Mouse (Mus musculus): ENCODE measurements around the gene Zfp507. TPM values are rescaled to one million over a fixed set of nuclear protein-coding genes. Genes with fewer than 3 reads are reported as not detected.
A peak's percentile ranks its signal among the peaks of the same experiment; 100 is the strongest.

Gene Zfp507
- polyA plus RNA-seq (2012; rRNA removed) = 6.4 and 7.0 TPM in 2 replicates

GRCm38 (mm10) chr7:35802906-35803595, at the start of gene Zfp507:
TSS of gene Zfp507 (minus strand) at chr7:35803003.
- Histone ChIP-seq H3K27me3 (replicated peaks; ENCODE audit: control insufficient read depth, insufficient read depth, low read length) (no peaks in the 10 kb centered on the region), H3K27ac (ENCODE audit: insufficient read depth, low read depth, low read length) (peak within 1 kb of the TSS; percentile 69), H3K4me3 (ENCODE audit: insufficient read depth, low read depth, low read length) (peak within 1 kb of the TSS; percentile 96), H3K4me1 (ENCODE audit: control insufficient read depth, insufficient read depth, low read length) (0 out of 2 replicates have a peak, but pooled peaks cover 4% of the 10 kb centered on the region), H3K36me3 (ENCODE audit: control insufficient read depth, insufficient read depth, low read length) (peaks cover 7% of the 10 kb centered on the region)
- 20% methylated on average over 26 of the region's 26 CpGs for whole genome bisulfite sequencing
- no peak for TF ChIP-seq CTCF (conservative IDR thresholded peaks at IDR 0.05; ENCODE audit: insufficient read depth, insufficient read length, low read depth, low read length)
- TF ChIP-seq POLR2A (IDR thresholded peaks at IDR 0.05; ENCODE audit: low read depth, low read length) = no peak
- DNase-seq = peak; percentile 92

DNA sequence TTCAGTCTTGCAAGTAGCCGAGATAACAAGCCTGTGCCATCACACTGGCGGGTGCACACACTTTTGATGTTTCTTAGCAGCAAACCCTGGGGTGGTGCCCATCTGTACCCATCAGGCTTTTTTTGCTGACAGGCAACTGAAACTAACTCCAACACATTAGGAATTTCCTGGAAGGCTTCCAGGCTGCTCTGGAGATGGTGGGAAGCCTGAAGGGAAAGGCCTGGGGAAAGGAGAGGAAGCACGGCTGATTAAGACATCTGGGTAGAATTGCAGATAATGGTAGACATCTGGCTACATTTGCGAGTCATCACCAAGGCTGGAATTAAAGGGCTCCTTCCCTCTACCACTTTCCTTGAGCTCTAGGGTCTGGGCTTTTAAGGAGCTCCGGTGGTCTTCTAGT, 47.6 kb upstream of the Zfp507 start:
- no peak for DNase-seq
- Histone ChIP-seq H3K36me3 (ENCODE audit: control insufficient read depth, insufficient read depth, low read length) (no peaks in the 10 kb centered on the region), H3K27me3 (replicated peaks; ENCODE audit: control insufficient read depth, insufficient read depth, low read length) (no peaks in the 10 kb centered on the region), H3K4me3 (ENCODE audit: insufficient read depth, low read depth, low read length) (no peak overlapping the region), H3K27ac (ENCODE audit: insufficient read depth, low read depth, low read length) (no peak overlapping the region), H3K4me1 (ENCODE audit: control insufficient read depth, insufficient read depth, low read length) (no peaks in the 10 kb centered on the region)
- TF ChIP-seq CTCF (conservative IDR thresholded peaks at IDR 0.05; ENCODE audit: insufficient read depth, insufficient read length, low read depth, low read length) = no peak
- TF ChIP-seq POLR2A (IDR thresholded peaks at IDR 0.05; ENCODE audit: low read depth, low read length) = no peak
- WGBS = 71% methylated on average over 5 of the region's 5 CpGs

DNA sequence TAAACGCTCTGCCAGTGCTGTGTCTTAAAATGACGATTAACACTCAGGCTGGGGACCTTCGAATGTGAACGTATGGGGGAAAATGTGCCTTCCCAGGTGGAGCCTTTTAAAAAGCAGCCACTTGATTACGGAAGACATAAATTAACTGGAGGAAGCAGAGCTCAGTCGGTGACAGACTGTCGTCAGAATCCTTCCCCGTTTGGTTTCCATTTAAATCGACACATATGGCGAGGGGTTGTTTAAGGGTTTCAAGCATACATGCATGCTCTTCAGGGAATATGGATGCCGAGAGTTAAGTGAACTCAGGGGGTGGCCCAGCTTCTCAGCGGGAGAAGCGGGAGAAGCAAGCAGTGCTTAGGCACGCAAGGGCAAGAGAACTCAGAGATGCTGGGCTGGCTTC, 45.7 kb upstream of the Zfp507 start:
- Histone ChIP-seq H3K4me1 (ENCODE audit: control insufficient read depth, insufficient read depth, low read length) (no peaks in the 10 kb centered on the region), H3K36me3 (ENCODE audit: control insufficient read depth, insufficient read depth, low read length) (no peaks in the 10 kb centered on the region), H3K4me3 (ENCODE audit: insufficient read depth, low read depth, low read length) (no peak overlapping the region), H3K27ac (ENCODE audit: insufficient read depth, low read depth, low read length) (no peak overlapping the region), H3K27me3 (replicated peaks; ENCODE audit: control insufficient read depth, insufficient read depth, low read length) (no peaks in the 10 kb centered on the region)
- TF ChIP-seq POLR2A (IDR thresholded peaks at IDR 0.05; ENCODE audit: low read depth, low read length) = no peak
- WGBS = 30% methylated on average over 14 of the region's 14 CpGs
- no peak for DNase-seq

DNA sequence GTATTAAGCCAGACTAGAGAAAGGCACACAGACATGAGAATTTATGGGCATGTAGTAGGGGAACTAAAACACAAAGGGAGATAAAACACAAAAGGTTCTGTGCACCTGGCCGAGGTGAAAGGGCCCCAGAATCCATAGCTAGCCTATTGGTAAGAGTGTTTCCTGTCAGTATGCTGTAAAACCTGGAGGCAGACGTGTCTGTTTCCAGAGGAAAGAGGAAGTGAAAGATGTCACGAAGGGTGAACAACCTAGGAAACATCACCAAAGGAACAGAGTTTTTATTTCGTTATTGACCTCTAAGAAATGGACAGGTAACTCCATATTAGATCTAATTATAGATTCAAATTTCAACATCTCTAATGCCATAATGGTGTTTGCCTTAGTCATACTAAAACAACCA, 37.7 kb upstream of the Zfp507 start:
- Histone ChIP-seq H3K36me3 (ENCODE audit: control insufficient read depth, insufficient read depth, low read length) (no peaks in the 10 kb centered on the region), H3K4me3 (ENCODE audit: insufficient read depth, low read depth, low read length) (no peak overlapping the region), H3K4me1 (ENCODE audit: control insufficient read depth, insufficient read depth, low read length) (no peaks in the 10 kb centered on the region), H3K27me3 (replicated peaks; ENCODE audit: control insufficient read depth, insufficient read depth, low read length) (no peaks in the 10 kb centered on the region), H3K27ac (ENCODE audit: insufficient read depth, low read depth, low read length) (no peak overlapping the region)
- WGBS = 65% methylated on average over 4 of the region's 4 CpGs
- no peak for DNase-seq
- no peak for TF ChIP-seq POLR2A (IDR thresholded peaks at IDR 0.05; ENCODE audit: low read depth, low read length)
- TF ChIP-seq CTCF (conservative IDR thresholded peaks at IDR 0.05; ENCODE audit: insufficient read depth, insufficient read length, low read depth, low read length) = no peak

- no peak overlapping the region for H3K4me3 ChIP-seq (ENCODE audit: insufficient read depth, low read depth, low read length)
- no peaks in the 10 kb centered on the region for H3K27me3 ChIP-seq (replicated peaks; ENCODE audit: control insufficient read depth, insufficient read depth, low read length)
- no peak overlapping the region for H3K27ac ChIP-seq (ENCODE audit: insufficient read depth, low read depth, low read length)
- 50% methylated on average over 19 of the region's 19 CpGs for WGBS
- TF ChIP-seq POLR2A (IDR thresholded peaks at IDR 0.05; ENCODE audit: low read depth, low read length) (no peak), CTCF (conservative IDR thresholded peaks at IDR 0.05; ENCODE audit: insufficient read depth, insufficient read length, low read depth, low read length) (no peak)
- H3K36me3 ChIP-seq (ENCODE audit: control insufficient read depth, insufficient read depth, low read length) = no peaks in the 10 kb centered on the region
- DNase-seq = peak; percentile 56
- H3K4me1 ChIP-seq (ENCODE audit: control insufficient read depth, insufficient read depth, low read length) = no peaks in the 10 kb centered on the region
These were observed 34.0 kb upstream of the Zfp507 start for GRCm38 (mm10) chr7:35836851-35837250.

GRCm38 (mm10) chr7:35836415-35836814, 33.6 kb upstream of the Zfp507 start:
- H3K4me1 ChIP-seq (ENCODE audit: control insufficient read depth, insufficient read depth, low read length) = no peaks in the 10 kb centered on the region
- no peak overlapping the region for H3K27ac ChIP-seq (ENCODE audit: insufficient read depth, low read depth, low read length)
- H3K27me3 ChIP-seq (replicated peaks; ENCODE audit: control insufficient read depth, insufficient read depth, low read length) = no peaks in the 10 kb centered on the region
- TF ChIP-seq POLR2A (IDR thresholded peaks at IDR 0.05; ENCODE audit: low read depth, low read length) (no peak), CTCF (conservative IDR thresholded peaks at IDR 0.05; ENCODE audit: insufficient read depth, insufficient read length, low read depth, low read length) (no peak)
- H3K4me3 ChIP-seq (ENCODE audit: insufficient read depth, low read depth, low read length) = no peak overlapping the region
- no peaks in the 10 kb centered on the region for H3K36me3 ChIP-seq (ENCODE audit: control insufficient read depth, insufficient read depth, low read length)
- WGBS = 45% methylated on average over 3 of the region's 3 CpGs
- no peak for DNase-seq

DNA sequence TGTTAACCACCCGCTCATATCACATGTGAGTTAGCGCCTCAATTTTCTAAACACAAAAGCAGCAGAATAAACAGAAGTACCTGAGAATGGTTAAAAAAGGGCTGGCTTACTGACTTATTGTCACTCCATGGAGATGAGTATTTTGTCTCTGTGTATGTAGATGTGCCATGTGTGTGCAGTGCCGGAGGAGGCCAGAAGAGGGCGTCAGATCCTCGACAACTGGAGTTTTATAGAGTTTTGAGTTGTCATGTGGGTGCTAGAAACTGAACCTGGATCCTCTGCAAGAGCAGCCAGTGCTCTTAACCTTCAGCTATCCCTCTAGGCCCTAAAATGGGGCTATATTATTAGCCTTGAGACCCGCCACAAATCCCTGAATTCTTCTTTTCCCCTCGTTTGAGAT, 27.3 kb upstream of the Zfp507 start:
- H3K27ac ChIP-seq (ENCODE audit: insufficient read depth, low read depth, low read length) = no peak overlapping the region
- WGBS = 92% methylated on average over 7 of the region's 7 CpGs

More for the DNA sequence above, 27.3 kb upstream of the Zfp507 start:
- no peak overlapping the region for H3K4me3 ChIP-seq (ENCODE audit: insufficient read depth, low read depth, low read length)
- H3K27me3 ChIP-seq (replicated peaks; ENCODE audit: control insufficient read depth, insufficient read depth, low read length) = no peaks in the 10 kb centered on the region
- no peaks in the 10 kb centered on the region for H3K4me1 ChIP-seq (ENCODE audit: control insufficient read depth, insufficient read depth, low read length)
- H3K36me3 ChIP-seq (ENCODE audit: control insufficient read depth, insufficient read depth, low read length) = no peaks in the 10 kb centered on the region
- TF ChIP-seq POLR2A (IDR thresholded peaks at IDR 0.05; ENCODE audit: low read depth, low read length) (no peak), CTCF (conservative IDR thresholded peaks at IDR 0.05; ENCODE audit: insufficient read depth, insufficient read length, low read depth, low read length) (no peak)
- DNase-seq = no peak
